8 mouse cellular contexts compared by ENCODE assay signal in genomic region chr10:80620796-80621689, GRCm38 (mm10). TPM values are rescaled to one million over a fixed set of nuclear protein-coding genes. Genes with fewer than 3 reads are reported as not detected.
DNase-seq lines count a peak whose midpoint lies in the region; ATAC-seq and TF ChIP-seq lines count a peak whose summit lies in the region.

No protein-coding gene starts in this region.

- H3K9ac ChIP-seq in heart, embryonic 13.5 days = peak overlapping the region; percentile 81
- peak overlapping the region; percentile 35; the same call in 1 of the 2 replicates for H3K9ac ChIP-seq in embryonic facial prominence, embryonic 15.5 days
- peak overlapping the region; percentile 53 for H3K9ac ChIP-seq in limb, embryonic 12.5 days (replicated peaks)
- peak overlapping the region; percentile 40; the same call in 1 of the 2 replicates for H3K9ac ChIP-seq in stomach, embryonic 15.5 days

- intact Hi-C loops in heart, postnatal 14 days (cut with DNase I) = loop anchor here (5.0 kb wide), 1 partner anchor 36 kb away; the partner anchor contains the start of gene Btbd2

- DNase-seq in heart, postnatal 14 days = no peak

- H3K27me3 ChIP-seq in heart, embryonic 13.5 days (replicated peaks) = no peaks in the 10 kb centered on the region
- H3K27me3 ChIP-seq in C2C12 (ENCODE audit: control insufficient read depth, insufficient read depth, insufficient read length) = no peaks in the 10 kb centered on the region
- H3K27me3 ChIP-seq in embryonic facial prominence, embryonic 15.5 days = no peaks in the 10 kb centered on the region
- no peaks in the 10 kb centered on the region for H3K27me3 ChIP-seq in limb, embryonic 12.5 days
- H3K27me3 ChIP-seq in stomach, embryonic 15.5 days (replicated peaks) = no peaks in the 10 kb centered on the region

- H3K36me3 ChIP-seq in heart, embryonic 13.5 days = peaks cover 9% of the 10 kb centered on the region
- peaks cover 2% of the 10 kb centered on the region for H3K36me3 ChIP-seq in C2C12 (ENCODE audit: control insufficient read depth, insufficient read depth)
- H3K36me3 ChIP-seq in embryonic facial prominence, embryonic 15.5 days = 0 out of 2 replicates have a peak, but pooled peaks cover 9% of the 10 kb centered on the region
- H3K36me3 ChIP-seq in limb, embryonic 12.5 days = peaks cover 14% of the 10 kb centered on the region
- H3K36me3 ChIP-seq in stomach, embryonic 15.5 days = peaks cover under 1% of the 10 kb centered on the region; the same call in 1 of the 2 replicates

- H3K79me2 ChIP-seq in C2C12 (ENCODE audit: control insufficient read depth, insufficient read depth) = peaks cover 35% of the 10 kb centered on the region

- H3K79me3 ChIP-seq in C2C12 (ENCODE audit: low read depth) = peaks cover 32% of the 10 kb centered on the region

- peak overlapping the region; percentile 93 for H3K4me3 ChIP-seq in heart, embryonic 13.5 days
- H3K4me3 ChIP-seq in C2C12 (ENCODE audit: insufficient read depth, poor library complexity, severe bottlenecking) = peak overlapping the region; percentile 100
- peak overlapping the region; percentile 78 for H3K4me3 ChIP-seq in embryonic facial prominence, embryonic 15.5 days (replicated peaks)
- H3K4me3 ChIP-seq in limb, embryonic 12.5 days (replicated peaks) = peak overlapping the region; percentile 90
- H3K4me3 ChIP-seq in stomach, embryonic 15.5 days (replicated peaks) = peak overlapping the region; percentile 92

- no peak for TF ChIP-seq CTCF in C2C12 (IDR thresholded peaks at IDR 0.05; ENCODE audit: control insufficient read depth, insufficient read depth, insufficient read length)

- ATAC-seq in heart, embryonic 13.5 days (ENCODE audit: extremely low read depth, insufficient number of reproducible peaks, low FRiP score, low TSS enrichment) = no peak
- no peak for ATAC-seq in embryonic facial prominence, embryonic 15.5 days (ENCODE audit: insufficient number of reproducible peaks, low FRiP score, low TSS enrichment, low read depth)
- no peak for ATAC-seq in limb, embryonic 12.5 days (ENCODE audit: insufficient number of reproducible peaks, insufficient read depth, low FRiP score, low TSS enrichment, low read depth)
- ATAC-seq in stomach, embryonic 15.5 days (ENCODE audit: insufficient read depth, low FRiP score, low read depth) = no peak
- no peak for ATAC-seq in CD4-positive, CD25-positive, alpha-beta regulatory T cell, adult 4 months
- no peak for ATAC-seq in activated CD4-positive, CD25-positive, alpha-beta regulatory T cell, adult 4 months

- H3K9me3 ChIP-seq in heart, embryonic 13.5 days = no peaks in the 10 kb centered on the region
- no peaks in the 10 kb centered on the region for H3K9me3 ChIP-seq in embryonic facial prominence, embryonic 15.5 days (replicated peaks)
- H3K9me3 ChIP-seq in limb, embryonic 12.5 days = no peaks in the 10 kb centered on the region
- H3K9me3 ChIP-seq in stomach, embryonic 15.5 days = no peaks in the 10 kb centered on the region

- peak overlapping the region; percentile 99 for H3K4me2 ChIP-seq in heart, embryonic 13.5 days
- peak overlapping the region; percentile 59 for H3K4me2 ChIP-seq in embryonic facial prominence, embryonic 15.5 days (replicated peaks)
- peak overlapping the region; percentile 99 for H3K4me2 ChIP-seq in limb, embryonic 12.5 days
- peak overlapping the region; percentile 74 for H3K4me2 ChIP-seq in stomach, embryonic 15.5 days

- H3K4me1 ChIP-seq in heart, embryonic 13.5 days = peaks cover 42% of the 10 kb centered on the region
- peaks cover 33% of the 10 kb centered on the region for H3K4me1 ChIP-seq in embryonic facial prominence, embryonic 15.5 days
- H3K4me1 ChIP-seq in limb, embryonic 12.5 days (replicated peaks) = peaks cover 32% of the 10 kb centered on the region
- peaks cover 25% of the 10 kb centered on the region for H3K4me1 ChIP-seq in stomach, embryonic 15.5 days

- peak overlapping the region; percentile 13 for H3ac ChIP-seq in C2C12 (ENCODE audit: control insufficient read depth, insufficient read length, low read depth)

- H3K27ac ChIP-seq in heart, embryonic 13.5 days (replicated peaks) = peak overlapping the region; percentile 89
- H3K27ac ChIP-seq in embryonic facial prominence, embryonic 15.5 days (replicated peaks) = peak overlapping the region; percentile 95
- peak overlapping the region; percentile 89 for H3K27ac ChIP-seq in limb, embryonic 12.5 days
- peak overlapping the region; percentile 98 for H3K27ac ChIP-seq in stomach, embryonic 15.5 days

- 52% methylated on average over 16 of the region's 16 CpGs for WGBS in heart, embryonic 13.5 days
- 56% methylated on average over 16 of the region's 16 CpGs for WGBS in embryonic facial prominence, embryonic 15.5 days
- 58% methylated on average over 16 of the region's 16 CpGs for WGBS in limb, embryonic 12.5 days
- 53% methylated on average over 16 of the region's 16 CpGs for WGBS in stomach, embryonic 15.5 days

TF ChIP-seq in C2C12, 6 proteins besides CTCF, POLR2A, EP300 and RAD21:
- no peak for TF ChIP-seq CEBPB (IDR thresholded peaks at IDR 0.05; ENCODE audit: low read depth)
- no peak for TF ChIP-seq MYOG (IDR thresholded peaks at IDR 0.05; ENCODE audit: control insufficient read depth, extremely low read depth, insufficient read length)
- no peak for TF ChIP-seq USF1 (IDR thresholded peaks at IDR 0.05; ENCODE audit: low read depth)
- no peak for TF ChIP-seq FOSL1 (IDR thresholded peaks at IDR 0.05; ENCODE audit: insufficient read depth, low read length, poor library complexity, severe bottlenecking)
TF ChIP-seq in C2C12: peak in this region for 0.

RNA-seq across cellular contexts. Expression of gene Csnk1g2, which starts 1.6 kb away (rescaled TPM):
- polyA plus RNA-seq in heart, embryonic 13.5 days (2015; fragmentation: Nextera tagmentation; extraction: Ambion mirVana) = 87.5 and 89.0 TPM in 2 replicates
- 100 to 1,000 TPM; 123 to 131 TPM for total RNA-seq in heart, postnatal 14 days (2021)
- polyA plus RNA-seq in C2C12 (2012; fragmentation: generic; extraction: Trizol) = 165 TPM
- 172 and 190 TPM in 2 replicates for polyA plus RNA-seq in embryonic facial prominence, embryonic 15.5 days (2015; fragmentation: Nextera tagmentation; extraction: Ambion mirVana)
- polyA plus RNA-seq in limb, embryonic 12.5 days (2016; fragmentation: Nextera tagmentation; extraction: Ambion mirVana) = 239 and 260 TPM in 2 replicates
- polyA plus RNA-seq in stomach, embryonic 15.5 days (2015; fragmentation: Nextera tagmentation; extraction: Ambion mirVana) = 134 and 148 TPM in 2 replicates
- 10 to 100 TPM in 1 of 2 experiments, 1 to 10 TPM in 1; 6.9 to 12.8 TPM for polyA plus RNA-seq in CD4-positive, CD25-positive, alpha-beta regulatory T cell, adult 4 months (2017; shearing (Covaris generic))
- polyA plus RNA-seq in activated CD4-positive, CD25-positive, alpha-beta regulatory T cell, adult 4 months (2017; shearing (Covaris generic)) = 10 to 100 TPM; 13.3 to 16.1 TPM

RNA-seq across cellular contexts. Expression of gene Gm49322, which starts 15.2 kb away (rescaled TPM):
- polyA plus RNA-seq in heart, embryonic 13.5 days (2015; fragmentation: Nextera tagmentation; extraction: Ambion mirVana) = 1.5 and 1.7 TPM in 2 replicates
- total RNA-seq in heart, postnatal 14 days (2021) = under 1 TPM; 0.55 to 0.71 TPM
- polyA plus RNA-seq in C2C12 (2012; fragmentation: generic; extraction: Trizol) = 1.0 TPM
- 4.8 TPM in 2 replicates for polyA plus RNA-seq in embryonic facial prominence, embryonic 15.5 days (2015; fragmentation: Nextera tagmentation; extraction: Ambion mirVana)
- polyA plus RNA-seq in limb, embryonic 12.5 days (2016; fragmentation: Nextera tagmentation; extraction: Ambion mirVana) = 4.9 and 6.1 TPM in 2 replicates
- polyA plus RNA-seq in stomach, embryonic 15.5 days (2015; fragmentation: Nextera tagmentation; extraction: Ambion mirVana) = 3.9 TPM in 2 replicates
- polyA plus RNA-seq in CD4-positive, CD25-positive, alpha-beta regulatory T cell, adult 4 months (2017; shearing (Covaris generic)) = 10 to 100 TPM; 11.1 to 13.6 TPM
- 10 to 100 TPM in 1 of 2 experiments, 1 to 10 TPM in 1; 9.5 to 11.5 TPM for polyA plus RNA-seq in activated CD4-positive, CD25-positive, alpha-beta regulatory T cell, adult 4 months (2017; shearing (Covaris generic))

RNA-seq across cellular contexts. Expression of gene Adat3, which starts 18.4 kb away (rescaled TPM):
- 4.4 and 5.6 TPM in 2 replicates for polyA plus RNA-seq in heart, embryonic 13.5 days (2015; fragmentation: Nextera tagmentation; extraction: Ambion mirVana)
- total RNA-seq in heart, postnatal 14 days (2021) = 1 to 10 TPM; 1.6 to 1.8 TPM
- polyA plus RNA-seq in C2C12 (2012; fragmentation: generic; extraction: Trizol) = 11.1 TPM
- polyA plus RNA-seq in embryonic facial prominence, embryonic 15.5 days (2015; fragmentation: Nextera tagmentation; extraction: Ambion mirVana) = 7.0 and 7.5 TPM in 2 replicates
- polyA plus RNA-seq in limb, embryonic 12.5 days (2016; fragmentation: Nextera tagmentation; extraction: Ambion mirVana) = 6.1 and 9.9 TPM in 2 replicates
- polyA plus RNA-seq in stomach, embryonic 15.5 days (2015; fragmentation: Nextera tagmentation; extraction: Ambion mirVana) = 6.1 and 6.4 TPM in 2 replicates
- 1 to 10 TPM; 1.7 to 3.6 TPM for polyA plus RNA-seq in CD4-positive, CD25-positive, alpha-beta regulatory T cell, adult 4 months (2017; shearing (Covaris generic))
- 1 to 10 TPM; 2.5 to 3.7 TPM for polyA plus RNA-seq in activated CD4-positive, CD25-positive, alpha-beta regulatory T cell, adult 4 months (2017; shearing (Covaris generic))

RNA-seq across cellular contexts. Expression of gene Scamp4, which starts 18.4 kb away (rescaled TPM):
- polyA plus RNA-seq in heart, embryonic 13.5 days (2015; fragmentation: Nextera tagmentation; extraction: Ambion mirVana) = 65.9 and 70.4 TPM in 2 replicates
- total RNA-seq in heart, postnatal 14 days (2021) = 10 to 100 TPM; 19.8 to 23.5 TPM
- 119 TPM for polyA plus RNA-seq in C2C12 (2012; fragmentation: generic; extraction: Trizol)
- polyA plus RNA-seq in embryonic facial prominence, embryonic 15.5 days (2015; fragmentation: Nextera tagmentation; extraction: Ambion mirVana) = 99.1 and 108 TPM in 2 replicates
- polyA plus RNA-seq in limb, embryonic 12.5 days (2016; fragmentation: Nextera tagmentation; extraction: Ambion mirVana) = 62.1 and 66.0 TPM in 2 replicates
- polyA plus RNA-seq in stomach, embryonic 15.5 days (2015; fragmentation: Nextera tagmentation; extraction: Ambion mirVana) = 86.1 and 93.0 TPM in 2 replicates
- 100 to 1,000 TPM in 1 of 2 experiments, 10 to 100 TPM in 1; 98.1 to 145 TPM for polyA plus RNA-seq in CD4-positive, CD25-positive, alpha-beta regulatory T cell, adult 4 months (2017; shearing (Covaris generic))
- polyA plus RNA-seq in activated CD4-positive, CD25-positive, alpha-beta regulatory T cell, adult 4 months (2017; shearing (Covaris generic)) = 100 to 1,000 TPM; 104 to 107 TPM

RNA-seq across cellular contexts. Expression of gene Abhd17a, which starts 30.9 kb away (rescaled TPM):
- 81.7 and 85.1 TPM in 2 replicates for polyA plus RNA-seq in heart, embryonic 13.5 days (2015; fragmentation: Nextera tagmentation; extraction: Ambion mirVana)
- 10 to 100 TPM; 73.0 to 75.1 TPM for total RNA-seq in heart, postnatal 14 days (2021)
- 103 TPM for polyA plus RNA-seq in C2C12 (2012; fragmentation: generic; extraction: Trizol)
- polyA plus RNA-seq in embryonic facial prominence, embryonic 15.5 days (2015; fragmentation: Nextera tagmentation; extraction: Ambion mirVana) = 112 and 115 TPM in 2 replicates
- polyA plus RNA-seq in limb, embryonic 12.5 days (2016; fragmentation: Nextera tagmentation; extraction: Ambion mirVana) = 108 and 110 TPM in 2 replicates
- 102 and 103 TPM in 2 replicates for polyA plus RNA-seq in stomach, embryonic 15.5 days (2015; fragmentation: Nextera tagmentation; extraction: Ambion mirVana)
- polyA plus RNA-seq in CD4-positive, CD25-positive, alpha-beta regulatory T cell, adult 4 months (2017; shearing (Covaris generic)) = 1 to 10 TPM; 2.3 to 9.7 TPM
- polyA plus RNA-seq in activated CD4-positive, CD25-positive, alpha-beta regulatory T cell, adult 4 months (2017; shearing (Covaris generic)) = 10 to 100 TPM in 1 of 2 experiments, 1 to 10 TPM in 1; 9.4 to 11.8 TPM
